Mouse (Mus musculus): ENCODE results near the gene Gna15.

Gna15 gene

DNA sequence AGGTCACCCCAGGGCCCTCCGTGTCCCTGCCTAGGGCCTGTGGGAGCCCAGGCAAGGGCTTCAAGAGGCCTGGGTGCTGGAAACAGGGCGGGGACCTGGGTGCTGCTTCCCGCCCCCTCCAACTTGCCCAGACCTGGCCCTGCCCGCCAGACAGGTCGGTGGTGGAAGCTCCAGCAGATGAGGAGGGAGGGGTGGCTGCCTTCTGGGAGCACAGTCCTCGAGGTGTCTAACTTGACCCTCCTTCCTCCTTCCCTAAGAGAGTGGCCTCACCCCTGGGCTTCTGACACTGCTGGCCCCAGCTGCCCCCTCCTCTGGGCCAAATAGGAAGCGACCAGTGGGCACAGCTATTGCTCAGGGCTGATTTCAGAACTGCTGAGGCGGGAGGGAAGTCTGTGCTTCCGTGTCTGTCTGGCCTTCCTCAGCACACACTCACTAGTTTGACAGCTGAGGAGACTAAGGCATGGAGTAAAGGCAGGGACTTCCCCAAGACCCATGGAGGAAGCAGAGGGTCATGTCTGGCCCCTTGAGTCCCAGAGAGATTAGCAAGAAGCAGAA lies at the start of gene Gna15:
TSS of gene Gna15 (minus strand) at position 175 of the 555 bp plus-strand sequence.
- no peak for DNase-seq (ENCODE audit: low spot score)

DNA sequence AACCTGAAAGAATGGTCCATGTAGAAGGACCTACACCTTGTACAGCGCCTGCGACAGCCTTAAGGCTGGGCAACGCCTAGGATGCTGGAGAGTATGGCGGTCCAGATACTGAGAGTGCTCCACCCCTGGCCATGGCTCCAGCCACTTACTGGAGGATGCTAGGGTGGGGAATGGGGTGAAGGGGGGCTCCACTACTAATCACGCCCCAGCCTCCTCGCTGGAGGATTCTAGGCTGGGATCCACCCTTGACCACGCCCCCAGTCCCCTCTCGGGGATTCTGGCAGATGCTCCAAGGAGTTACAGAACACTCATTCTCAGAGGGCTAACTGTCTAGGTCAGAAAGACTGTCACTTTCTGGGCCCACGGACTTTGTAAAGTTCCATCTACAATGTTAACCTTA lies 49.0 kb upstream of the Gna15 start:
- peak; percentile 76 for DNase-seq (ENCODE audit: low spot score)

DNA sequence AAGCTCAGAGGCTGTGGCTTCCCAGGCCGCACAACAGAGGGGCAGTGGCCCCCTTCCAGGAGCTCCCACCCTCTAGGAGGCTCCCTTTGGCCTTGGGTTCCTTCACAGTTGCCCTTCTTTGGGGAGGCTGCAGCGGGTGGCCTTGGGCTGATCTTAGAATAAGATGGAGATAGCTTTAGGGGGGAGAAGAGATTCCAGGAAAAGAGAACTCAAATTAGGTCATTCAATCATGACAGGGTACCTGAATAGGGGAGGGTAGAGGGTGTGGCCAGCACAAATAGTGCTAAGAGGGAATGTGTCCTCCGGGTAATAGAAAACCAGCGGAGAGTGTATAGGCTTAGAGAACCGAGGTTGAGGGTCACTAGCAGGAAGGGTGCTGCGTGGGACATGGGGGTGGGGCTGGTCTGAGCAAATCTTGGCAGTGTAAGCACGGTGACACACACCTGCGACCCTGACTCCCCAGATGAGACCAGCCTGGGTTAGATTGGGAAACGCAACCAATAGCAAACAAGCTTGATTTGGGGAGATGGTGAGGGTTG lies 48.2 kb upstream of the Gna15 start:
- DNase-seq (ENCODE audit: low spot score) = peak; percentile 72

DNA sequence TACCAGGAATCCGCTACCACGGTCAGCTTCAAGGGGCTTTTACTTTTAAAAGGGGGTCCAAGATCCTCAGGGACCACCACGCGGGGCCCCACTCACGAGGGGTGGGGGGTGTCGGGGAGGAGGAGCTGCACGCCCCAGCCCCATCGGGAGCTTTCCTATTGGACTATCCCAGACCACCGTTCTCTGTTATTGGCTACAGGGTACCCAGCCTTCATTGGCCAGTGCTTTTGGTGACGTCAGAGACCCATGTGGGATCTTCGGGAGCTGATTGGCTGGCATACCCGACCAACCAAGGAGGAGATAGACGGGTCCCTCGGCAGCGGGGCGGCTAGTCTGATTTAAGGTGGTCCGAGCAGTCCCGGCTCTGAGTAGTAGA lies 47.5 kb upstream of the Gna15 start:
- peak; percentile 98 for DNase-seq (ENCODE audit: low spot score)

DNA sequence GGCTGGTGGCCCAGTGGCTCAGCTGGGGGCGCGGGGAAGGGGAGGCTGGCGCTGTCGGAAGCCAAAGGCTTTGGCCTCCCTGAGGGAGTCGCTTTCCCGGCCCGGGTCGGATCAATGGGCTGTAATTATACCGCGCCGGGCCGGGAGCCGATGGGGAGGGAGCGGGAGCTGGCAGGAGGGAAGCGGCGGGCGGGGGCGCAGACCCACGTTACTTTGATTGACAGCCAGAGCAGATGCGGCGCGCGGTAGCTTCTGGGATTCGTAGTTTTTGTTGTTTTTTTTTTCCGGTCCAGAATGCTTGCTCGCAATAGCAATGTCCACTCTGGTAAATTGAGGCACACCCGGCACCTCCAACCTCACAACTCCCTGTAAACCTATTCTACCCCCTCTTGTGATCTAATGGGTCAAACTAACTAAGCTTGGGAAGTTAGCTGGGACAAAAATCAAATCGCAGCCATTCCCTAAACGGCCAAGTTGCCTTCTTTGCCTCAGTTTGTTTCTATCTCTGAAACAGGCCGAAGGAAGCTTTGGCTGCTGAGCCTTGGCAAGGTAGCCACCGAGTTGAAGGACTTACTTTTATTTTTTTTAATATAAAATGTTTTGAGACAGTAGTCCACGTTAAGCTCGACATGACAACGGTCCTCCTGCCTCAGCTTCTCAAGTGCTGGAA lies 46.9 kb upstream of the Gna15 start:
- peak; percentile 92 for DNase-seq (ENCODE audit: low spot score)

DNA sequence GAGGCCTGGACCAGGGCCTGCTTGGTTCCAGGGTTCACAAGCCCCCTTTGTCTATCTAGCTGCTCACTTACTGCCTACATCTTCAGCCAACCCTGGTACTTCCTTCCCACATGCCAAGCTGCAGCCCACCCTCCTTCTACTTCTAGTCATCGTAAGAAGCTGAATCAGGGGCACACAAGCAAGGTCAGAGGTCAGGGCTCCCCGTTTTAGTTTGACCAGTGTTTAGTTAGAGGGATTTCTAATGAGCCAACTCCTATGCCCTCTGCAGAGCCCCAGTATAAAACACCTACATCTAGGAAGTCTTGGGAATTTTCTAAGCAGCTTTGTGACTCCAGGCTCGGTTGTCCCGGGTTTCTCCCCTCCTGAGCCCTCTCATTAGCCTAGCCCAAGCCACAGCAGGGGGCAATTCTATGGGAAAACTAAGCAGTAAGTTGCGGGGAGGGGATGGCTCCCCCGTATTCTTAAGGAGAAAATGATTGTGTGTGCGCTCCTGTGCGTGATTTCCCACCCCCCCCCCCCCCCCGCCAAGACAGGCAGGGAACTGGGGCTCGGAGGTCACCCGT lies 46.3 kb upstream of the Gna15 start:
- DNase-seq (ENCODE audit: low spot score) = no peak

DNA sequence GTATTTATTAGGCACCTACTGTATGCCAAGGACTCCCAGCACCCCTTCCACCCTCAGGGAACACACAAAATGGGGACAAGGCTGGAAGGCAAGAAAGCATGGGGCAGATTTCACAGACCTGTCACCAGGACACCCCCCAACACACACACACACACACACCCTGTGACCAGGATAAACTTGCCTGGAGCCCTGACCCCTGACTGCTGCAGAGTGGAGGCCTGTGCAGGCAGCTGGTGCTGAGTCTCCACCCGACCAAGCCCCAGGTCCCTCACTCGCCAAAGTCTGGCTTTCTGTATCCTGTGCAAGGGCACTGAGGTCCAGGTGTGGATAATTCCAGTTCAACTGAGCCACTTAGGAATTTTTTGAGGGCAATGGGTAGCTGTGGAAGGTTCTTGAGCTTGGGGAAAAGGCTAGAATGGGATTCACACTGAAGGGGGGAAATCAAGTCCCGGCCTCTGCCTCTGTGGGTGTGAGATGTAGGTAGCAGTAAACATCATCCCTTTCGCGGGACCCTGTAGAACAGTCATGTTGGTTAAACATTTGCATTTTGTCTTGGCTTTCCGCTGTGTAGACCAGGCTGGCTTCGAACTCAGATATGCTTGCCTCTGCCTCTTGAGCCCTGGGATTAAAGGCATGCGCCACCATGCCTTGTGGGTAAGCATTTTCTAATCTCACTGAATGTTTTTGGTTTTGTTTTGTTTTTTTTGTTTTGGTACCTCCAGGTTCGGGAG lies 45.6 kb upstream of the Gna15 start:
- DNase-seq (ENCODE audit: low spot score) = no peak

DNA sequence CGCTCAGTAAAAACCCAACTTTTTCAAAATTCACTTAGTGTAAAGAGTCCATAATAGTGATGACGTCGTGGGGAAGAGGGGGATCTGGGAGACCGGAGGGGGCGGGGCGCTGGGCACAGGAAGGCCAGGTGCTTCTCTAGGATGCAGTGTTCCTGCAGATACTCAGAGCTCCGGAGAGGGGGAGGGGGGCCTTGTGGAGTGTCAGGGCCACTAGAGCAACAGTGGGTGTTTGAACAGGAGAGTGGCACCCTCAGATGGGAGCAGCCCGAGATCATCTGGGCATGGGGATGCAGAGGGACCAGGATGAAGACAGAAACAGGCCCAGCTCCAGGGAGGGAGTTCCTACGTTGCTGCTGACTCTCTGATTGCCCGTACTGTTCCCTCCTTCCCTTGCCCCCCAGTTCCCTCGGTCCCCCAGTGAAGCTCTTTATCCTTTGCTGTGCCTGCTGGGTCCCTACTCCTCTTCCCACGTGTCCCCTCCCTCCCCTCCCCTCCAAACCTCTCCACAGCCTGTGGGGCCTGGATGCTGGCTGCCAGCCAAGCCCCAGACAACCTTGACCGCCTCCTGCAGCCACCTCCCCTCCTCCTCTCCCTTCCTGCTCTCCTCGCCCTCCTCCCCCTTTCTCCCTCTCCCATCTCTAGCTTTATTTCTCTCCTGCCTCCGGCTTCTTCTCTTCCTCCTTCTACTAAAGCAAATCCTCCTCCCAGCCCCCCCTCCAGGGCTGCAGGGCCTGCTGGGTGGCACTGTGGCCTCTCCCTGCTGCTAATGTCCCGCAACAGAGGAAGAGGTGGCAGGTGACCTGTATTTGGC lies 44.6 kb upstream of the Gna15 start:
- peak; percentile 80 for DNase-seq (ENCODE audit: low spot score)

DNA sequence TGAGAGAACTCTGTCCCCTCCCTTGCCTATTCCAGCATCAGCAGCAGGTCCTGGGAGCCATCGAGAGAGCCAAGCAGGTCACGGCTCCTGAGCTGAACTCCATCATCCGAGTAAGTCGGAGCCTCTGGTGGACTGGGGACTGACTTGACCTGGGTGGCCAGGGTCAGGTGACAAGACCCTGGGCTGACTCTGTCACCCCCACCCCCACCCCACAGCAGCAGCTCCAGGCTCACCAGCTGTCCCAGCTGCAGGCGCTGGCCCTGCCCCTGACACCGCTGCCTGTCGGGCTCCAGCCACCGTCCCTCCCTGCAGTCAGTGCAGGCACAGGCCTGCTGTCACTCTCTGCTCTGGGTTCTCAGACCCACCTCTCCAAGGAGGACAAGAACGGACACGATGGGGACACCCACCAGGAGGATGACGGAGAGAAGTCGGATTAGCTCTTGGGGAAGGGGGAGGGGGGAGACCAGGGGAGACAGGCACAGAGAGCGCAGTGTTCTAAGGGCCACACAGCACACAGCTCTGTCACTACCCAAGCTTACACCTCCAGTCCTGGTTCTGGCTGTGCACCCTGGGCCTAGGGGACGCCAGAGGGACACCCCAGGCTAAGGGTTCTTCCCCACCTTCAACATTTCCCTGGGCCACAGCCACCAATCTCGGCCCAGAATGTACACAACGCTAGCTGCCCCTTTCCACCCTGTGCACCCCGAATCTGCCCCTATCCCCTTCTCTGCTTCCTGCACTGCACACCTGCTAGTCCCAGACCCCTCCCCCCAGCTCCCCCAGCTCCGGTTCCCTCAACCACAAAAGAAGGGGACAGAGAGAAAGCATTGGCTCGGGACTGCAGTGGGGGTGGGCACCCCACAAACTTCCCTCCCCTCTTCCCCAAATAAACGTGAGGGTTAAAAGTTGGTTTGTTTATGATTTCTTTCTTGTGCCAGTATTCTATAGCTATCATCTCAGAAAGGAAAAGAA lies 41.5 kb upstream of the Gna15 start:
- DNase-seq (ENCODE audit: low spot score) = no peak

DNA sequence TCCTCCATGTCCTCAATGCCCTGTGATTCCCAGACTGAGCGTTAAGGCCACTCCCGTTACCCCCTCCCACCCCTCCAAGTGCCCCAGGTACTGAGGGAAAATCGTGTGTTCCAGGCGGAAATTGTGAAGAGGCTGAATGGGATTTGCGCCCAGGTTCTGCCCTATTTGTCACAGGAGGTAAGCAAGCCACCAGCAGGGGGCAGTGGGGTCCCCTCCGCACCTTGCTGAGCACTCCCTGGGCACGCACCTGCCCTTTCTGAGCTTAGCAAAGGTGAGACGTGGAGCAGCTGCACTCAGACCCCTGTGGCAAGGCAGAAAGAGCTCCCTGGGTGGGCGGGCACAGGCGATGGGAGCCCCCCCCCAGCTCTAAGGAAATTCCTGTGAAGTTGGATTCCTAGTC lies 40.7 kb upstream of the Gna15 start:
- DNase-seq (ENCODE audit: low spot score) = no peak

DNA sequence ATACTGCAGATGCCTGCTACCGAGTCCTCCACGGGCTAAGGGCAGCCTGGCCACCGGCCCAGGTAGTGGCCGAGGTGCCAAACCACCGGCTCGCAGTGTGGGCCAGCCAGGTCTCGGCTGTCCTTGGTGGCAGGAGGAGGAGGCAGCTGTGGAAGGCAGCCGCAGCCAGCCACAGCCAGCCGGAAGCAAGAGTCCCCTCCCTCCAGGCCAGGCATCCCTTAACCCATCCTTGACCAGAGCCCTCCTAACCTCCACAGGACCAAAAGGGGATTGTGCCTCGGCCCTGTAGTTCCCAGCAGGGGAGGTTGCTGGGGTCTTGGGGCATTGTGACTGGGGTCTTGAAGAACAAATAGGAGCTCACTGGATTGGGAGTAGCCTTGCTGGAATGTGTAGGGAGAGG lies 40.2 kb upstream of the Gna15 start:
- peak; percentile 41 for DNase-seq (ENCODE audit: low spot score)

DNA sequence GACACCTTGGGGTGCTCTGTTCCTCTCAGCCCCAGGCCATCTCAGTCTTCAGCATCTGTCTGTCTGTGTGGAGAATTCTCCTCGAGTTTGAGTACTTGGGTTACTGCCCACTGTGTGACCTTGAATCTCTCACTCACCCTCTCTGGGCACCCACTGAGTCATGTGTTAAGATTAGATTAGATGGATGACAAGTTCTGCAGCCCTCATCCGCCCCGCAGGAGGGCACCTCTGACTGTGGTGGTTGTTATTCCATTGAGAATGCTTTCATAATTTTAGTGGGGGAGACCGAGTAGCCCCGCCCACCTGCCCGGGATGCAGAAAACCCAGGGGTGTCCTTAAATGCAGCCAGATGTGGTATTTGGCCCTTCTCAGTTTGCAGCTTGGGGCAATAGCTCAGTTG lies 39.5 kb upstream of the Gna15 start:
- DNase-seq (ENCODE audit: low spot score) = peak; percentile 29

DNA sequence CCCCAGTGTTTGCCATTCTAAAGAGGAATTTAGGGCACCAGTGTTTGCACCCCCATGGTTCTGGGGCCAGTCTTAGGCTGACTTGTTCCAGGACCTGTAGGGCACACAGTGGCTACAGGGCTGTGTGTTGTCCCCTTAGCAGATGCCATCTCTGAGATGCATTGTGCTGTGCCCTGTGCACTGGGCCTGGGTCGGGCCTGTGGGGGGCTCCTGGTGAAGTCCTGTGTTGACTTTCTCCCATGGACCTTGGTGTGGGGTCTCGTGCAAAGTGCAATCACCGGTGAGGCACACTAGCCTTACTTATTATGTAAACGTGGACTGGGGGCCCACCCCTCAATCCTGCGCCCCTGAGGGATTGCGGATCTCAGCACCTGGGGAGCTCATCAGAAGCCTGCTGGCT lies 38.4 kb upstream of the Gna15 start:
- no peak for DNase-seq (ENCODE audit: low spot score)

DNA sequence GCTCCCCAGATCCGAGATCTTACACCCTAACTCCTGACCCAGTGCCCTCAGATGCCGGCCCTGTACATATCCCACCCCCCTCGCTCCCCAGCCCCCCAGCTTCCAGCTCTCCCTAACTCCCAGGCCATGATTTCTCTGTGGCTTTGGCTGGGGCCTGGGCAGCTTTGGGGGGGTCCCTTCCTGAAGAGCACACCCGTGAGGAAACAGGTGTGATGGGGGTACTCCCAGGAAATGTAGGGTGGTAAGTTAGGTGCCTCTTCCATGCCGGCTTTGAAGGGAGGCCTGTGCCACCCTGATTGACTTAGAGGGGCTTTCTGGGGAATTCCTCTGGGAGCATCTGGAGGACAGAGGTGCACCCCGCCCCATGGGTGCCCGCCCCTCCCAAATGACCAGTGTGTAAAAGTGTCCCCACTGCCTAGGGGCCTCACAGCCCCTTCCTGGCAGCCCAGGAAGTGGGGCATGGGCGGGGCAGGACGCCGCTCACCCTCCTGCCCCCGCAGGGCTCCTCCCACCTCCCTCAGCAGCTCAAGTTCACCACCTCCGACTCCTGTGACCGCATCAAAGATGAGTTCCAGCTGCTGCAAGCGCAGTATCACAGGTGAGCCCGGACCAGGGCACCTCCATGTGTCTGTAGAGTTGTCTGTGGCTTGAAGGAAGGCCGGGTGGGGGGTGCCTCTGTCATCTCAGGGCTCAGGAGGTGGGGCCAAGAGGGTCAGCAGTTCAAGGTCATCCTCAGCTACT lies 36.9 kb upstream of the Gna15 start:
- peak; percentile 43 for DNase-seq (ENCODE audit: low spot score)

DNA sequence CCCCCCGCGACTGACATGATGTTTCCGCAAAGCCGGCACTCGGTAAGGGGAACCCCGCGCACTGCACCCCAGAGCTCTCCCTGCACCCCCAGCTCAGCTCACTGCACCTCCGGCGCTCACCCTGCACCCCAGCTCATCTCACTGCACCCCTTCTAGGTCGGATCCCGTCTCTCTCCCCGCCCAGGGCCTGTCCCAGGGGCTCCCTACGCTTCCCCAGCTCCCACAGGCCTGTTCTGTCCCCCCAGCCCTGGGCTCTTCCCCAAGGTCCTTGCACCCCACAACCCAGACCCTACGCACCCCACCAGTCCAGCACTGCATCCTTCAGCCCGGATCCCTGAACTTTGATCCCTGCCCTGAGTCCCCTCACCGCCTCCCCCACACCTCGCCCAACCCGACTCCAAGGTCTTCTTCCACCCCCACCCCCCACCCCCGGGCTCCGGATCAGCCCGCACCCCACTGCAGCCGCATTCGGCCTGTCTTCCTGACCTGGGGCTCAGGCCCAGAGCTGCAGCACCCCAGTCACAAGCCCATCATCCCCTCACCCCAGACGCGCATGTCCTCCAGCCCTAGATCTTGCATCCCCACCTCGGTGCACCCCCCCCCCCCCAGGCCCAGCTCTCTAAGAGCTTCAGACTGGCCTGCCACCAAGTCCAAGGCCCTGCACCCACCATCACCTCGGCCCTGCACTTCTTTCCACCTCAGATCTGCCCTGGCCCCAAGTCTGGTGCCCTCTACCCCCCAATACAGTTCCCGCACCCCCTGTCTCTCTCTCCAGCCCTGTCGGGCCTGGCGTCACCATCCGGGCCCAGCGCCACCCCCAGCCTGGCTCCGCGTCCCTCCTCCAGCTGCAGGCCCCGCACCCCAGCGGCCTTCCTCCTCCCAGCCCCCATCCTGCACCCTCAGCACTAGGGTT lies 35.9 kb upstream of the Gna15 start:
- peak; percentile 29 for DNase-seq (ENCODE audit: low spot score)

DNA sequence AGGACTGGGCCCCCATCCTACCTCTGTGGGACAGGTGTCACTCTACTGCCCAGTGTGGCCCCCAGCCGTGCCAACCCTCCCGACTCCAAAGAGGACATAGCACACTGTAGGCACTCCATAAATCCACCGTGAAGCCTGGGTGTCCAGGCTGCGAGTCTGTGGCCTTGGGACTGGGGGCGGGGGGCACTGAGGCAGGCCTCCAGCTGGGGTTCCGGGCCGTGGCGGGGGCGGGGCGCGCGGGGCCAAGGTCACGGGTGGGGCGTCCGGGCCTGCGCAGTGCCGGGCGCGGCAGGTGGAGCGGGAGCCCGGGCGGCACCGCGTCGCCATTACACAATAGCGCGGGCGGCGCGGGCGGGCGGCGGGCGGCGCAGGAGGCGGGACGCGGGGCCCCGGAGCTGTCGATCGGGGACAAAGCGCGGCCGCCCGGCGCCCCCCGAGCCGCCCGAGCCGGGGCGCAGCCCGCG lies 35.2 kb upstream of the Gna15 start, which contains the start of gene Aes:
TSS of gene Aes (plus strand) at position 326 of the 464 bp plus-strand sequence.
- DNase-seq (ENCODE audit: low spot score) = peak; percentile 78

DNA sequence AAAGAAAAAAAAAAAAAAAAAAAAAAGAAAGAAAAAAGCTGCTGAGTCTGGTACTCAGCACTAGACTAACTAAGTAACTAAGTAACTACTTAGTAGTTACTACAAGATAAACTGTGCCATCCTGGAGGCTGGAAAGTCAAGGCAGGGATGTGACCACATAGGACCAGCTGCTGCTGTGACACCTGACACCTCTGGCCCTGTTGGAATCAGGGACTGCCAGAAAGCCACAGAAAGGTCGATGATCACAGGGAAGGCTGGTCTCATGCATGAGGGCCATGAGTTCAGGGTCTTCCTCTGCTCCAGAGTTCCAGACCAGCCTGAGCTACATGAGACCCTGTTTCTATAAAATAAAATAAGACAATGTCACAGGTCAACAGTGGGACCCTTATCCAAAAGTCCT lies 33.5 kb upstream of the Gna15 start:
- no peak for DNase-seq (ENCODE audit: low spot score)

DNA sequence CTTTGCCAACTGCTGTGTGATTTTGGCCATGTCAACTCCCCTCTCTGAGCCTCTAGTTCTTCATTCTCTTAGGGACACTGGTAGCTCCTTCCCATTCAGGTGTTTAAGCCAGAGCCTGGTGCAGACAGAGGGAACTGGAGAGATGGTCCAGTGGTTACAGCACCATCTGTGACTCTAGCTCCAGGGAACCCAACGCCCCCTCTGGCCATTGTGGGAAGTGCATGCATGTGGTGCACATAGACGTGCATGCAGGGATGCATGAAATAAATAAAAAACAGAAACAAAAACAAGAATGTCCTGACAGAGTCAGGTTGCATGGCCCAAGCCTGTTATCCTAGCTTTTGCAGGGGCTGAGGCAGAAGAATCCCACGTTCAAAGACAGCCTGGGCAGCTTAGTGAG lies 32.3 kb upstream of the Gna15 start:
- peak; percentile 16 for DNase-seq (ENCODE audit: low spot score)

Data from testis, postnatal 14 days (tissue).